Mouse (Mus musculus) macrophage (primary cell): Measurements from ENCODE around the gene Kl. TPM values are rescaled to one million over a fixed set of nuclear protein-coding genes. Genes with fewer than 3 reads are reported as not detected.

ENCODE experiments used
- H3K27ac ChIP-seq: fragments of 350-480 bp; formaldehyde crosslinking; 2 replicates; pipeline ENCODE4 v1.9.0; 2021
- H3K36me3 ChIP-seq: fragments of 350-480 bp; formaldehyde crosslinking; 2 replicates; pipeline ENCODE4 v1.9.0; 2021; ENCODE audit errors: inconsistent target
- H3K4me3 ChIP-seq: fragments of 350-480 bp; formaldehyde crosslinking; 2 replicates; pipeline ENCODE4 v1.9.0; 2021; ENCODE audit errors: inconsistent target
- H3K79me2 ChIP-seq: fragments of 350-480 bp; formaldehyde crosslinking; 2 replicates; pipeline ENCODE4 v1.9.0; 2021; ENCODE audit errors: inconsistent target
- WGBS: methylation state at CpG from one replicate; pipeline ENCODE4 v1.1.7; 2026; ENCODE audit warnings: inconsistent platforms; ENCODE audit not compliant: missing documents; 5-methylcytosine and 5-hydroxymethylcytosine counted together
- polyA plus RNA-seq: library from polyadenylated mRNA; stranded (reverse); fragments of 250-400 nt; gene quantifications from 3 replicates; pipeline ENCODE4 v1.2.4, GENCODE M21; 2018; ENCODE audit warnings: inconsistent platforms
- total RNA-seq, 78 experiments: library from RNA; depleted of rRNA; stranded (reverse); fragments of 250-400 nt; gene quantifications; 1 replicate in 9 of 78; 2 replicates in 24 of 78; 3 replicates in 43 of 78; 4 replicates in 2 of 78; pipeline ENCODE4 v1.2.4; 2018; ENCODE audit warnings: inconsistent platforms in 56 of 78

Kl gene
- not detected for total RNA-seq (2018; cell fraction: chromatin; rRNA removed)
- total RNA-seq (2018; cell fraction: cytosol; rRNA removed): not detected
- total RNA-seq (2018; cell fraction: nucleus; rRNA removed): not detected
- polyA plus RNA-seq: not detected in 3 replicates

DNA sequence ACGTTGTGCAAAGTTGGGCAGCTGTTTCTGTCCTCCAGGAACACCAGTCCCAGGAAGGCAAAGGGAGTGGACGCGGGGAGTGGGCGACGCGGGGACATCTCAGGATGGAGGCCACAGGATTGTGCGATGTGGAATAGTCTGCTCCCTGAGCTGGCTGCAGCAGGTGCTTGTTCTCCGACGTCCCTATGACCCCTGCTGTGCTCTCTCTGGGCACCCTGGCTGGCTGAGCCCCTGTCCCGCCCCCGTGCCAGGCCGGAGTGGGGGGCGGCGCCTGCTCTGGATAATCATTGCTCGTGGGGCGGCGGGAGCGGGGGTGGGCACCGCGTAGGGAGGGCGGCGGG, at the start of gene Kl:
Gene Kl, plus strand, starts transcription at position 280 of the 341 bp plus-strand sequence.
- H3K27ac ChIP-seq: no peak within 1 kb of the TSS
- H3K79me2 ChIP-seq: no peaks in the 10 kb centered on the region
- no peak within 1 kb of the TSS for H3K4me3 ChIP-seq
- whole genome bisulfite sequencing: 13% methylated on average over 15 of the region's 22 CpGs
- H3K36me3 ChIP-seq: no peaks in the 10 kb centered on the region

- no peaks in the 10 kb centered on the region for H3K79me2 ChIP-seq
- H3K36me3 ChIP-seq: no peaks in the 10 kb centered on the region
- H3K4me3 ChIP-seq: no peak overlapping the region
- no peak overlapping the region for H3K27ac ChIP-seq
- WGBS: 59% methylated on average over 9 of the region's 9 CpGs
These were observed 46.1 kb upstream of the Kl start for GRCm38 (mm10) chr5:150906053-150907040.

- WGBS: 76% methylated on average over 2 of the region's 2 CpGs
- no peak overlapping the region for H3K4me3 ChIP-seq
- no peaks in the 10 kb centered on the region for H3K79me2 ChIP-seq
- H3K36me3 ChIP-seq: no peaks in the 10 kb centered on the region
- no peak overlapping the region for H3K27ac ChIP-seq
These were observed 40.3 kb upstream of the Kl start for GRCm38 (mm10) chr5:150912156-150912555.

DNA sequence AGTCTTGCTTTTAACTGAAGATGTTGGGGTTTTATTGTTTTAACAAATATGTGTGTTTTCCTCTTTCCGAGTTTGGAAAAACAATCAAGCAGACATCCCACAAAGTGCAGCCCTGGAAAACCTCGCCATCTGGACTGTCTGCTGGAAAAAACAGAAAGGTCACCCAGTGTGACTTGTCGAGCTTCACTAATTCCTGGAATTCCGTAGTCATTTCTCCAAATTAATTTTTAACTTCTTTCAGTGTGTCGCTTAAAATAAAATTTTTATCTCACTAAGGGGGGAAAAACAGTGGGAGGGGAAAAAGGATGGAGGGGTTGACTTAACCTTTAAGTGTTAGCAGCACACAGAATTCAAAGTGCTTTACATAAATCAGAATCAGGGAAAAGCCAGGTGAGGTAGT, 39.8 kb upstream of the Kl start:
- H3K27ac ChIP-seq: no peak overlapping the region
- H3K4me3 ChIP-seq: no peak overlapping the region
- WGBS: 86% methylated on average over 5 of the region's 5 CpGs
- no peaks in the 10 kb centered on the region for H3K79me2 ChIP-seq
- no peaks in the 10 kb centered on the region for H3K36me3 ChIP-seq

DNA sequence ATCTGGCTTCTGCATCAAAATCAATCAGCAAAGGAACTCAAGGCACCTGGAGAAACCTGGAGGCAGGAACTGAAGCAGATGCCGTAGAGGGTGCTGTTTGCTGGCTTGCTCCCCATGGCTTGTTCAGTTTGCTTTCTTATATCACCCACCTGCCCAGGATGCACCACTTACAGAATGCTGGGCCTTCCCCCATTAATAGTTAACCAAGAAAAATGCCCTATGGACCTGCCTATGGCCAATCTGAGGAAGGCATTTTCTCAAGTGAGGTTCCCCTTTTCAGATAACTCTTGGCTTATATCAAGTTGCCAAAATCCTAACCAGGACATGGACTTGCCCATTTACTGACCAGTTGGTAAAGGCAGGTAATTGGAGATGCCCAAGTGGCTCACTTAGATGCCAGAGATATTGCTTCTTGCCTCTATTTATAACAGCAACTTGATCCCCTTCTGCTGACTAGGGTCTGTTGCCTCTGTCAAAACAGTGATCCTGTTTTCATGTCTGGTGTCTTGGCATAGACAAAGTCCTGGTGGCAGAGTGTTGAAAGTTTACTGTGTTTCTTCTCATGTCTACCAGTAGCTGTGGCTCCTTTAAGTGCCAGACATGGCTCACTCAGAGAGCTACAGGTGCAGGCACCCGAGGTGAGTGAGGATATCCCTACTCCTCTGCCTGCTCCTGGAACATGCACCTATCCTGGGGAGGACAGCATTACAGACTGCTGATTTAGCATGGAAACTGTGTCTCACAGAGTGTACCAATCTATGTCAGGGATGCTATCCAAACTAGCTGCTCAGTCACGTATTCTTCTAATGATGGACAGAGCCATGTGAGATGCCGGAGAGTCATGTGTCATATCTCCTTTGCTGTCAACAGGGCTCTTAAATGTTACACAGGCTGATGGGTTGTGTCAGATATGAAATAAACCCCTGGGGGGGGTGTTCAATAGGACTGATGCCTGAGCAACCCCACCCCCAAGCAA, 37.0 kb upstream of the Kl start:
- Histone ChIP-seq H3K4me3 (no peak overlapping the region), H3K36me3 (no peaks in the 10 kb centered on the region), H3K27ac (no peak overlapping the region), H3K79me2 (no peaks in the 10 kb centered on the region)
- 85% methylated on average over 4 of the region's 4 CpGs for WGBS

DNA sequence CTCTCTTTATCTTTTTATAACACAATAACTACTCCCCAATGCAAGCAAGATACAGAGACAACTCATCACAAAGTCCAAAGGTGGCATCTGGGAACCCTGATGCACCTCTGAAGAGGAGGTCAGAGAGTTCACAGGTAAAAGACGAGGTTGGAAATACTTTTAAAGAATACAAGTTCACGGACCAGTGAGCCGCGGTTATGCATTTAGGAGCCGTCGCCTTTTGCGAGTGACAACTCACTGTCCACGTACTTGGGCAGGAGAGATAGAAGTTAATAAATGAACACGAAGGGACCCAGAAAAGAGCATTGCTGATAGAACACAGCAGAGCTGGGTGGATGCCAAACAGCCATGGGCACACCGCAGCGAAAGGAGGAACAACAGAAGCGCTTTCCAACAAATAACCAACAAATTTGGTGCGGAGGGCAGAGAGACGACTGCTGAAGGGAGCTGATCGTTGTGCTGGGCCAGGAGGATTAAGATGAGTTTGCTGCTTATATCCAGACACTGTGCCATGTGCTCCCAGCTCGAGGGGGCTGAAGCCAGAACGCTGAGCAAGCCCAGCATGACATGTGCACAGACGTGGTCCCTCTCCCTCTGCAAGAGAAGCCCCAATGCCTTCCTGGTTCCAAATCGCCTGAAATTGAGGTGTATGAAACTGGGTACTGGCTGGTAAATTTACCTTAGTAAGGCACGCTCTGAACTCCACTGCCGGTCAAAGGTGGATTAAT, 35.1 kb upstream of the Kl start:
- WGBS: 74% methylated on average over 21 of the region's 21 CpGs
- Histone ChIP-seq H3K4me3 (no peak overlapping the region), H3K36me3 (no peaks in the 10 kb centered on the region), H3K79me2 (no peaks in the 10 kb centered on the region), H3K27ac (no peak overlapping the region)

DNA sequence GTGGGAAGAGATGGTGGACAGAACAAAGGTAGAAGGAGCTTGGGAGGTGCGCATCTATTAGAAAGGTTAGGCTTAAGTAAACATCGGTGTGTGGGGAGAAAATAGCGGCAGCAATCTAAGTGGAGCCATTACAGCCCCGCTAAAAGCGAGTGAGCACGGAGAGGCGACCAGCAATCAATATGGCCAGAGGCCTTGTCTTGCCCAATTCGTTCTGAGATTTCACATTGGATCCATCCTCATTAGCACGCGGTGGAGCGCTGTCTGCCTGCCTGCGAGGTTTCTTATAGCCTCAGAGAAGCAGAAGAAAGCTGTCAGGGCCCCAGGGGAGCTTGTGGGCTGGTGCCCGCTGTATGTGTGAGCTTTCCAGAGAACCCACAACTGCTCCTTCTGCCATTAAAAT, 33.8 kb upstream of the Kl start:
- no peak overlapping the region for H3K4me3 ChIP-seq
- H3K27ac ChIP-seq: no peak overlapping the region
- 91% methylated on average over 13 of the region's 13 CpGs for WGBS
- no peaks in the 10 kb centered on the region for H3K79me2 ChIP-seq
- no peaks in the 10 kb centered on the region for H3K36me3 ChIP-seq

DNA sequence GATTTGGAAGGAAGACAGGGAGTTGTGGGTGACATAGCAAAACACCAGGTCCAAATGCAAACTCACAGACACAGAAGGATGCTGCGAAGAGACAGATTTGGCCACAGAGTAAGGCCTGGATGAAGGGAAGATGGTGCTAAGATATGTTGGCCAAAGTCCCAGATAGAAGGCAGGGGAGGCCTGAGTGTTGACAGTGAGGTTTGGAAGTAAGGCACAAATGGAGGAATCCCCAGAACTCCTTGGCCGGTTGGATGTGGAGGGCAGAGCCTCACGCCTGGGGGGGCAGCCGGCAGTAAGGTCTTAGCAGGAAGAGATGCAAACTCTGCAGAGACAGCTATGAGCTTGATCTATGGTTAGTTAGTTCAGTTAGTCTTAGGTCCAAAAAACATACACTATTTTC, 33.1 kb upstream of the Kl start:
- Histone ChIP-seq H3K27ac (no peak overlapping the region), H3K4me3 (no peak overlapping the region), H3K79me2 (no peaks in the 10 kb centered on the region), H3K36me3 (no peaks in the 10 kb centered on the region)
- WGBS: 90% methylated on average over 4 of the region's 4 CpGs

- 86% methylated on average over 2 of the region's 2 CpGs for WGBS
These were observed 32.4 kb upstream of the Kl start for GRCm38 (mm10) chr5:150919961-150920360.

DNA sequence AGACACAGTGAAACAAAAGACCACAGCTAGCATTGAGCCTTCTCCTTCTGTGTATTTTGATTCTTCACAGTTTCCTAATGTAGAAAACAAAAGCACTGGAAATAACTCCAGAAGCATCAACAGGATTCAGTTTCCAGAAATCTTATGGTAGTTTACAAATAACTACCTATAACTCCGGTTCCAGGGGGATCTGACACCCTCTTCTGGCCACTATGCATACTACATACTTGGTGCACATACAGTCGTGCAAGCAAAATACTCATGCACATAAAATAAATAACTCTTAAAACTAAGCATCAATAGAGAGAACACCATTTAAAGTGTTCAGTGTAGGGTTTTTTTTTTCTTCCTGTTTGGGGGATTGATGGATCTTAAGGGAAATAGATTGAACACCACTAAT, 23.0 kb upstream of the Kl start:
- Histone ChIP-seq H3K4me3 (no peak overlapping the region), H3K79me2 (no peaks in the 10 kb centered on the region), H3K27ac (no peak overlapping the region), H3K36me3 (no peaks in the 10 kb centered on the region)
- 86% methylated on average over 2 of the region's 2 CpGs for WGBS

More at GRCm38 (mm10) chr5:150919961-150920360, 32.4 kb upstream of the Kl start:
- Histone ChIP-seq H3K27ac (no peak overlapping the region), H3K36me3 (no peaks in the 10 kb centered on the region), H3K79me2 (no peaks in the 10 kb centered on the region), H3K4me3 (no peak overlapping the region)

- Histone ChIP-seq H3K79me2 (no peaks in the 10 kb centered on the region), H3K27ac (no peak overlapping the region), H3K4me3 (no peak overlapping the region), H3K36me3 (no peaks in the 10 kb centered on the region)
- WGBS: 80% methylated on average over 2 of the region's 2 CpGs
These were observed 19.8 kb upstream of the Kl start for GRCm38 (mm10) chr5:150932596-150932995.

DNA sequence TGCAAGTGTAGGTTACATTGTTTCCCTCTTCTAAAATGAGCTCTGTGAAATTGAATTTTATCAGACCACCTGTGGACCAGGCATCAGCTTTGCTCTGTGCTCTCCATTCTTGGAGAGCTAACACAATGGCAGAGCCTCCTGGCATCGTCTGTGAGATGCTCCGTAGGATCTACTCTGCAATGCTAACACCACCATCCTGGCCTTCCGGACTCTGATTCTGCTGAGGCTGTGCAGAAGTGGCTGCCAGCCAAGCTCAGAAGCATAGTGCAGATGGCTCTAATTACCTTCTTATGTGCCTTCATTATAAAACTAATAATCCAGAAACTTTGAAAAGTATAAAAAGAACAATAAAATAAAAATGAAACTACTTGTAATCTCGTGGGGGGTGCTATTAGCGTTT, 16.2 kb upstream of the Kl start:
- no peak overlapping the region for H3K27ac ChIP-seq
- WGBS: 74% methylated on average over 5 of the region's 5 CpGs
- H3K36me3 ChIP-seq: no peaks in the 10 kb centered on the region
- no peaks in the 10 kb centered on the region for H3K79me2 ChIP-seq
- H3K4me3 ChIP-seq: no peak overlapping the region

GRCm38 (mm10) chr5:150936807-150937206, 15.6 kb upstream of the Kl start:
- H3K4me3 ChIP-seq: no peak overlapping the region
- no peaks in the 10 kb centered on the region for H3K79me2 ChIP-seq
- WGBS: 64% methylated on average over 4 of the region's 4 CpGs

GRCm38 (mm10) chr5:150937501-150937900, 14.9 kb upstream of the Kl start:
- 72% methylated on average over 2 of the region's 2 CpGs for WGBS
- H3K79me2 ChIP-seq: no peaks in the 10 kb centered on the region
- no peaks in the 10 kb centered on the region for H3K36me3 ChIP-seq
- H3K27ac ChIP-seq: no peak overlapping the region
- H3K4me3 ChIP-seq: no peak overlapping the region

More at GRCm38 (mm10) chr5:150936807-150937206, 15.6 kb upstream of the Kl start:
- Histone ChIP-seq H3K36me3 (no peaks in the 10 kb centered on the region), H3K27ac (no peak overlapping the region)
